Mouse (Mus musculus) erythroid progenitor cell, adult 5-6 weeks (primary cell): ENCODE measurements around the gene Pon3. TPM values are rescaled to one million over a fixed set of nuclear protein-coding genes. Genes with fewer than 3 reads are reported as not detected.
"Not testable (repeated sequence)": the region's sequence is repeated elsewhere in the genome, so short reads cannot be mapped to it uniquely, and the experiment has no call there.

Experiments
- ATAC-seq: replicated peaks from 2 replicates; pipeline ENCODE4 v1.8.0; 2016; ENCODE audit warnings: moderate number of reproducible peaks, mild to moderate bottlenecking, moderate TSS enrichment, inconsistent platforms; ENCODE audit not compliant: poor library complexity, low FRiP score, severe bottlenecking
- total RNA-seq, 2 experiments: library from RNA; stranded (forward) in 1 of 2; stranded (reverse) in 1 of 2; fragments of 150-400 nt in 1 of 2; fragments of 186-747, 209-891 nt in 1 of 2; gene quantifications; 2 replicates each; pipeline versions ENCODE4 v1.2.3 to v1.2.4; 2015 to 2017; ENCODE audit warnings: low replicate concordance in 2 of 2

Gene Pon3
- total RNA-seq, 2 experiments from 2014 or later: 11.7 to 16.3 TPM

- no peak for ATAC-seq
Measured at GRCm38 (mm10) chr6:5262322-5263249, 6.5 kb upstream of the Pon3 start.

- ATAC-seq: no peak
Measured at GRCm38 (mm10) chr6:5255291-5255690, 795 bp downstream of the Pon3 start.

GRCm38 (mm10) chr6:5254869-5255268 is 1.2 kb downstream of the Pon3 start:
- ATAC-seq: no peak

- no peak for ATAC-seq
Measured at GRCm38 (mm10) chr6:5245926-5246325, 10.2 kb downstream of the Pon3 start.

- no peak for ATAC-seq
Measured at GRCm38 (mm10) chr6:5238799-5239198, 17.3 kb downstream of the Pon3 start.

GRCm38 (mm10) chr6:5237510-5237909 is 18.6 kb downstream of the Pon3 start:
- ATAC-seq: no peak

GRCm38 (mm10) chr6:5236843-5237371 is 19.2 kb downstream of the Pon3 start:
- ATAC-seq: no peak

GRCm38 (mm10) chr6:5234563-5234962 is 21.5 kb downstream of the Pon3 start:
- no peak for ATAC-seq

- ATAC-seq: no peak
Measured at GRCm38 (mm10) chr6:5233812-5234211, 22.3 kb downstream of the Pon3 start.

- ATAC-seq: no peak
Measured at GRCm38 (mm10) chr6:5232022-5232421, 24.1 kb downstream of the Pon3 start.

- ATAC-seq: no peak
Measured at GRCm38 (mm10) chr6:5230261-5230660, 25.8 kb downstream of the Pon3 start.

- not testable (repeated sequence) for ATAC-seq
Measured at GRCm38 (mm10) chr6:5223551-5223950, 32.5 kb downstream of the Pon3 start.

- no peak for ATAC-seq
Measured at GRCm38 (mm10) chr6:5222080-5222479, 34.0 kb downstream of the Pon3 start.

GRCm38 (mm10) chr6:5218190-5218589 is 37.9 kb downstream of the Pon3 start:
- ATAC-seq: peak; percentile 83

GRCm38 (mm10) chr6:5207817-5208216 is 48.3 kb downstream of the Pon3 start:
- ATAC-seq: 0 out of 2 replicates have a peak, but pooled peaks have one; percentile 19

GRCm38 (mm10) chr6:5199916-5200315 is 56.2 kb downstream of the Pon3 start:
- ATAC-seq: no peak

- ATAC-seq: no peak
Measured at GRCm38 (mm10) chr6:5199376-5199905, 56.6 kb downstream of the Pon3 start.

GRCm38 (mm10) chr6:5198590-5198989 is 57.5 kb downstream of the Pon3 start:
- no peak for ATAC-seq

GRCm38 (mm10) chr6:5193693-5194092 is 62.4 kb downstream of the Pon3 start, which contains the start of gene Pon1:
Gene Pon1, minus strand, starts transcription at chr6:5193946.
- no peak for ATAC-seq

- no peak for ATAC-seq
Measured at GRCm38 (mm10) chr6:5190761-5191160, 65.3 kb downstream of the Pon3 start.

GRCm38 (mm10) chr6:5189507-5189906 is 66.6 kb downstream of the Pon3 start:
- no peak for ATAC-seq
